Mouse (Mus musculus) ovary, adult 18-20 months (tissue): ENCODE data around the gene Grifin.

Experiments used
- DNase-seq: peaks from one replicate; pipeline ENCODE4 v3.0.0; 2022; ENCODE audit warnings: low spot score, mixed read lengths

Grifin gene

DNA sequence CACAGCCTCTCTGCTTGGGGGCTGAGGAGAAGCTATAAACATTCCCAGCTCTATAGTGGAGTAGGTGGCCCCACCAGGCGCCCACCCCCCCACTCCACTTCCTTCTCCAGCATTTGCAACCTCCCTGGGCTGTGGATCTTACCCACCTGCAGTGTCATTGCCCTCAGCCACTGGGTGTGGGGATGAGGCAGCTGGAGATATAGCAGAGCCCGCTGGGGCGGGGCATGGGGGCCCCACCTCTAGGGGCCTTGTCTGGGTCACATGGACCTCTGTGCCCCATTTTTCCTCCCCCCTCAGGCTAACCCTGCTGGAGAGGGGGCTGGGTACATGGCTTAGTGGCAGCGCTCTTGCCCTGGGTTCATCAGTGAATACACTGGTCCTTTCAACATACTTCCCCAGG is at the start of gene Grifin:
Gene Grifin (minus strand): TSS at position 176 of the 400 bp plus-strand sequence.
- DNase-seq, result no peak

DNA sequence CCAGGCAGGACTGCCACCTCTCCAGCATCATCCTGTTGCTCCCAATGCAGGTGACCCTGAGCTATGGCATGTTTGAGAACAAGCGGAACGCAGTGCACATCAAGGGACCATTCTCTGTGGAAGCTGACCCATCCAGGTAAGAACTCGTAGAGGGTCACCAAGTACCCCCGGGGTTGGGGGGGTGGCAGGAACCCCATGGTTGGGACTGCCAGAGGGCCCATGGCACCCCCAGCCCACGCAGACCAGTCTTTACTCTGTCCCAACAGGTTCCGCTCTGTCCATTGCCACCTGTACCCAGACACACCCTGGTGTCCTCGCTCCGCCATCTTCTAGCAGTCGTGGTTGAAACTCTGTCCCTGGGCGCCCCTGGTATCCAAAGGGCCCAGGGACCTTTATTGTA is 49.3 kb upstream of the Grifin start:
- no peak for DNase-seq

DNA sequence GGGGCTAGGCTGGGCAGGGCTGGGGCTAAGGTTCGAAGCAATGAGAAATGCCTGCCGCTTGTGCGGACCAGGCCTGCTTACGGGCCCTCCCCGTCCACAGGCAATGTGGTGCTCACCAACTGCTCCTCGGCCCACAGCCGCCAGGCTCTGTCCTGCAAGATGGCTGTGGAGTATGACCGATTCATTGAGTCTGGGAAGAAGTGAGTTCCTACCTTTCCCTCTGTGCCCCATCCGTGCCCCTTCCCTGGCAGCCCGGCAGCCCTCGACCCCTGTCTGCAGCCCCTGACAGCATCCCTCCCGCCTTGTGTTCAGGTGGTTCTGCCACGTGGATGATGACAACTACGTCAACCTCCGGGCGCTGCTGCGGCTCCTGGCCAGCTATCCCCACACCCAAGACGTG is 47.3 kb upstream of the Grifin start:
- DNase-seq, result no peak

DNA sequence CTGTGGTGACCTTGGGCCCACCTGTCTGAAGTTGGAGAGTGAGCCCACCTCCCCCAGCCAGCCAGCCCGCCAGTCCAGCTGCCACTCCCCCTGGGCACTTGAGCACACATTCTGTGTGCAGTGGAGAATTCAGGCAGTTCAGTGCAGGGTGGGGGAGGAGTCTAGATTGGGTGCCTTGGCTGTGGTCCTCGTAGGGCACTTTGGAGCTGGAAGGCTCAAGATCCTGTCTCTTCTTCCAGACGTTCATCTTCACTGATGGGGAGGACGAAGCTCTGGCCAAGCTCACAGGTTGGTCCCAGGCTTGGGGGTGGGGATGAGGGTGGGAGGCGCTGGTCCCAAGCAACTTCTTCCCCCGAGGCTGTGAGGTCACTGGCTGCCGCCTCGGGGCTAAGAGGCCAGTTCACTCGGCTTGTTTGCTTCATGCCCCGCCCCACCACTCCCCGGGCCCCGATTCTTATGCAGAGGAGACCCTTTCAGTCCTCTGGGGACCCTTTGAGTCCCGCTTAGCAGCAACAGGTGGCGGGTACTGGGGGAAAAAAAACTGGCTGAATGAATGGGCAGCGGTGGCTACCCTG is 46.8 kb upstream of the Grifin start:
- DNase-seq, result no peak

DNA sequence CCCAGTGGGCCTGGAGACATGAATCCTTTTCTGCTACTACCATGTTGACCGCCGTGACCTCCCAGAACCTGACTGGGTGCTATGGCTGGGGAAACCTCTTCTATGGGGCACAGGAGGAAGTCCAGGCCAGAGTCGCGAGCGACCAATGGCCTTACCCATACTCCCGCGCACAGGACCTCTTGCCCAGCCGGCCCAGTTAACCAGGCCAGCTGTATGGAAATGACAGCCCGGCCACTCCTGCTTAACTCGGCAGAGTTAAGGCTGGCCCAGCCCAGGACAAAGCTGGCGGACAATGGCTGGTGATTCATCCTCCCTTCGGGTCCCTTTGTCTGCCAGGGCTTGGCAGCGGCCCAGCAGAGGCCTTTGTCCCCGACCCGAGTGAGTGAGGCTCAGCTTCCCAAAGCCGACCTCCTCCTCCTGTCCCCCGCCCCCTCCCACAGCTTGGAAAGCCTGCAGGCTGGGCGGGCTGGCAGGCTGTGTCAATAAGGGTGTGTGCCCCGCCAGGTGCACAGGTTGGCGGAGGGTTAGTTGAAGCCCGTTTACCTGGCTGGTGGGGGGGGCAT is 46.2 kb upstream of the Grifin start:
- peak; percentile 68 for DNase-seq

DNA sequence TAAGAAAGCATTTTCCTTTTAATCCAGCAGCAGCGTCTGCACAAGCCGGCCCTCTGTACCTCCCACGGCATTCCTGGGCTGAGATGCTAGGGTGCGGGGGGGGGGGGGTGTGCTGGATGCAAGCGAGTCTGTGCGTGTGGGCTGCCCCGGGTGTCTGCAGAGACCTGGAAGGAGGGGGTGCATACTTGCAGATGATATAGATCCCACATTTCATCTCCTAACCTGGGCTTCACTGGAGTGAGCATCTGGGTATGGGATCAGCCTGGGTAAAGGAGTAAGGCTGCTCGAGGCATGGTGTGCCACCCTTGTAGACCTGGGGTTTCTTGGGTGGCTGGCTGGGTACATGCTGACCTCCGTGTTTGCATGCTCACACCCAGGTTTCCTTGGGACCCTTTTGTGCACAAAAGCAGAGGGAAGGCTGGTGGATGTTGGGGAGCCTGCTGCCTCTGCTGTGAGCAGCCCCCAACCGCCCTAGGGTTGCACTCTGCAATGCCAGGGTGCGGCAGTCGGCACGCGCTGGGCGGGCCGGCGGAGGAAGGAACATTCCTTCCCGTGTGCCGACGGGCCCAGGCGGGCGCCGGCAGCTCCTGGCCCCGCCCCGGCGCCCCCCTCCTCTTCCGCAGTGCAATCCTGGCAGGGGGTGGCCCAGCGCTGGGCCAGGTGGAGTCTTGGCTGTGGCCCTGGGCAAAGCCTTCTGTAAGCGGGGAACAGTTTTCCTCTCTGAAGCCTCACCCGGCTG is 45.6 kb upstream of the Grifin start:
- no peak for DNase-seq

DNA sequence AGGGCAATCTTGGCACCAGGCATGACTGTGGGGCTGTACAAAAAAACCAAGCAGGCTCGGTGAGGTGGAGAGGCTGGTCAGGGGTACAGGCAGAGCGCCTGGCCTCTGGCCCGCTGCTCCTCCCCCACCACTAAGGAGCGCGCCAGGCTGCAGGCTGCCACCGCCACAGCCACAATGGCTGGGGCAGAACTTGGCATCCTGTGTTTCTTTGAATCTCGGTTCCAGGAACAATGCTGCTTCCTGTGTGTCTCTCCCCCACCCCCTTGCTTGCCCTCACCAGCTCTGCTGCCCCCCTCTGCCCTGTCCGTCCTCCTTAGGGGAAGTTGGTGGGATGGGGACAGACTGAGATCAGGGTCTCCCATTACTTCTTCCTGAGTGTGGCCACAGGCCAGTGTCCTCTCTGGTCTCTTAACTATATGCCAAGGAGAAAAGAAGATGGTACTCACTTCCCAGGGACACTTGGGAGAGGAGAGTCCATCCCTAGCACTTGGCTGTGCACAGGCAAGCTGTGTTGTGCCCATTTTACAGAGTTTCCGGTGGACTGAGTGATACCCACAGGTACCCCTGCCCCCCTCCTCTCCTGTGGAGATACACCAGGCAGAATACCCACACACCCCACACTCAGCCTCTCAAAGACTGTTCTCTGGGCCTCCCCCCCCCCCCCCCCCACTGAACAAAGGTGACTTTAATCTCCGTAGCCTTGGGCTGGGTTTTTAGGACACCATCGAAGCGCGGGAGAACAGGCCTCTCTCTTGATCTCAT is 44.8 kb upstream of the Grifin start:
- DNase-seq, result no peak

DNA sequence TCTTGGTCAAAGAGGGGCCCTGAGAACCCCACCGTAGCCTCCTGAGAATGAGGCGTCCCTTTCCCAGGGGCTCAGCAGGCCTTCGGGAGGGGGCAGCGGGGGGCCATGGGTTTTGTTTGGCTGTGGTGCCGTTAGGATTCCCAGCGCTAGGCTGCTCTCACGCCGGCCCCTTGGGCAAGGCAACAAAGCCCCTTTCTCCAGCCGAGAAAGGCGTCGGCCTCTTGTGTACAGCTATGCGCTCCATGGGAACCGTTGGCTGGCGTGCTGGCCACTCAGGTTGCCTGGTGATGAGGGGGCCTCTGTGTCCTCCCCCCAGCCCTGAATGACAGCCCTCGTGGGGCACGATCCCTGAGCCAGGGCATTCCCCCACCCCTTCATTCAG is 43.8 kb upstream of the Grifin start:
- no peak for DNase-seq

DNA sequence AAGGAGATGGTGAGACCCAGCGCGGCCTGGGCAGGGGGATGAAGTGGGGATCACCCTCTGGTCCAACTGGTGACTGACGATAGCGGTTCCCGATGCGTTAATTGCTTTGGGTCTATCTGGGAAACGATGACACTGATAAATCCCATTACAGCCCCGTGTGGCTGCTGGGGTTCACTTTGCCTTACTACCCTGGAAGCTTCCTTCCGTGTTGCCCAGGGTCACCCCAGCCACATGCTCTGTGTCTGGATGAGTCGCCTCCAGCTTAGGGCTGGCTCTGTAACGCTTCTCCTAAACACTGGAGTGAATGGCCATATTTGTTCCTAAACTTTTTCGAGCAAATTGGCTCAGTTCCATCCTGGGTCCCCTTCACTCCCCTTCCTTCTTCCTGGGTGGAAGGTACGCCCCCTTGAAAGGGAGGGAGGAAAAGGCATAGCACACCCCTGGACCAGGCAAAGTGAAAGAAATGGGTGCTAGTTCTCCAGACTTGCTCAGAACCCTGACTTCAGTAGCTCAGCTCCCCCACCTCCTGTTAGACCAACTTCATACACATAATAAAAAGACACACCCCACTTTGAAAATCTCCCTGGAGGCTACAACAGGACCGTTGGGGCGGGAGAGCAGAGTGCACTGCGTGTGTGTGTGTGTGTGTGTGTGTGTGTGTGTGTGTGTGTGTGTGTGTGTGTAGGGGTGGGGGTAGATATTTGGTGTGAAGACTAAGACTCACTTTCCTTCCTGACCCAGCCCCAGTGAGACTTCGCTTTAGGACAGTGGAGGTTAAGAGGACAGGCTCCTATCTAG is 43.2 kb upstream of the Grifin start:
- DNase-seq, result no peak

DNA sequence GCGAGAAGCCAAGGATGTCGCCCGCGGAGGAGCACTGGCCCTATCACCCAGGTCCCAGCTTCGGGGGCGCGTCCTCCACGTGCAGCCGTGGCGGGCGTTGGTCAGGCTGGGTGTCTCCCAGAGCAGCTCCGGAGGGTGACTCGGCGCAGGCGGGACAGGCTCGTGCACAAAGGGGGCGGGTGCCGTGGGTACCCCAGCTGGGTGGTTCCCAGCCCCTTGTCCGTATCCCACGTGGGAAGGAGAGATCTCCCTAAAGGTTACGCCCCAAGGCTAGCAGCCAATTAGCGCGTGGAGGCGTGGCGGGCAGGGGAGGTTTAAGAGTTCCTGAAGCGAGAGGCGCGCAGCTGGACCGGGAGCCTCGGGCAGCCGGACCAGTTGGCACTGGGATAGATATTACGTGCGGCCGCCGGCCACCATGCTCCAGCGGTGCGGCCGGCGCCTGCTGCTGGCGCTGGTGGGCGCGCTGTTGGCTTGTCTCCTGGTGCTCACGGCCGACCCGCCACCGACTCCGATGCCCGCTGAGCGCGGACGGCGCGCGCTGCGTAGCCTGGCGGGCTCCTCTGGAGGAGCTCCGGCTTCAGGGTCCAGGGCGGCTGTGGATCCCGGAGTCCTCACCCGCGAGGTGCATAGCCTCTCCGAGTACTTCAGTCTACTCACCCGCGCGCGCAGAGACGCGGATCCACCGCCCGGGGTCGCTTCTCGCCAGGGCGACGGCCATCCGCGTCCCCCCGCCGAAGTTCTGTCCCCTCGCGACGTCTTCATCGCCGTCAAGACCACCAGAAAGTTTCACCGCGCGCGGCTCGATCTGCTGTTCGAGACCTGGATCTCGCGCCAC is 42.3 kb upstream of the Grifin start, which contains the start of gene Lfng:
Gene Lfng (plus strand): TSS at position 320 of the 835 bp plus-strand sequence.
- peak; percentile 76 for DNase-seq

DNA sequence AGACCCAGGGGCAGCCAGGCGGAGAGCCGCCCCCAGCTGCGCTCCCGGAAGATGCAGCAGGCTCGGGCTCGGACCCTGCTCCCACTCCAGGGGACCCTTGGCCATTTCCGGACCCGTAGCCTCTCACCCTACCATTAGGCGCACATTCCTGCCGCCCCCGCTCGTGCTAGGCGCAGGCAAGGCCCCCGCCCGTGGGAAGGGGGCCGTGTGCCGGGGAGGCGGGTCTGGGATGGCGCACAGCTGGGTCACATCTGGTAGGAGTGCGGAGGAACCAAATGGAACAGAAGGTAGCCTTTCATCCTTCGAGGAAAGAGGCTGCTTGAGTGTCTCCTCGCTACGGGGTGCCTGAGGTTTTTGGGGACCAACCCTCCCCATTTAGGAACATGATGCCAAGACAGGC is 41.5 kb upstream of the Grifin start:
- DNase-seq, result no peak

DNA sequence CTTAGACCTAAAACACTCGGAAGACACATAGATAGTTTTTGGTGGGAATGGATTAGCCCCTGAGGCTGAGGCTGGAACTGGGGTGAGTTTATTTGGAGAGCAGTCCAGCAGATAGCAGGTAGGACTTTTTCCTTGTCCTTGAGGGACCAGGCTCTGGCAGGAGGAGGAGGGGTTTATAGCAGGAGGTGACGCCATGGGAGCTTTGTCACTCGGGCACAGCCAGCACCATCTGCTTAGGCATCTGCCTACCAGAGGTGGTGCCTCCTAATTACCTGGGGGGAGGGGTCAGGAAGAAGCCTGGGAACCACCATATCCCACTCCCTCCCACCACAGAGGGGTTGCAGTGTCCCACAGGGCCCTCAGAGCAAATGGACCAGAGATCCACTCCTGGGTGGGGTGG is 40.4 kb upstream of the Grifin start:
- no peak for DNase-seq

DNA sequence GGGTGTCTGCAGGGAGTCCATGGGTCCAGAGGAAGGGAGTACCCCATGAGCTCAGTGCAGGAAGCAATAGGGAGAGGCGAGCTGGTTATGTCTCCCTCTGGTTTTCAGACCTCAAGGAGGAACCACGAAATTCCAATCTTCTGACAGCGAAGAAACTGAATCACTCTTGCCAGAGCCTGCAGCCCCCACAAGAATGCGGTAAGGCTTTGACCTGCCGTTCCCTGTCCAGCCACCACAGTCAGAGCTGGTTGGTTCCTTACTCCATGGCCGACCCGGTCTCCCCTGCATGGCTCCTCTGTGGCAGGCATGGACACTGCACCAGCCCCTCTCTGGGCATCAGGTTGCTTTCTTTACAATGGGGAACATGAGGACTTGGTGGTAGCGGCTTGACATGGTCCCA is 39.5 kb upstream of the Grifin start:
- no peak for DNase-seq

DNA sequence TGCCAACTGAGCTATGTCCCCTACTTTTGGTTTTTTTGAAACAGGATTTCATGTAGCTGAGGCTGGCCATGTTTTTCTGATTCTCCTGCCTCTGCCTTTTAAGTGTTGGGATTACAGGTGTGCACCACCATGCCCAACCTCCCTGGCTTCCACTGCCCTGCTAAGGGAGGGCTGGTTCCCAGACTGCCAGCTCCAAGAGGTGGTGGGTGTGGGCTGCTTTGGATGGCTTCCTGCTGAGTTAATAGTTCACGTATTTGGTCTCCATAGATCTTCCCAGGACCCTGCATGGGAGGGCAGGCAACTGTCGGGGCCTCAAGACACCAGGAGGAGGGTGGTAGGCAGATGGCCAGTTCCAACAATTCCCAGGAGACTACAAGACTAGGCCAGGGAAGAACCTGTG is 37.7 kb upstream of the Grifin start:
- no peak for DNase-seq

DNA sequence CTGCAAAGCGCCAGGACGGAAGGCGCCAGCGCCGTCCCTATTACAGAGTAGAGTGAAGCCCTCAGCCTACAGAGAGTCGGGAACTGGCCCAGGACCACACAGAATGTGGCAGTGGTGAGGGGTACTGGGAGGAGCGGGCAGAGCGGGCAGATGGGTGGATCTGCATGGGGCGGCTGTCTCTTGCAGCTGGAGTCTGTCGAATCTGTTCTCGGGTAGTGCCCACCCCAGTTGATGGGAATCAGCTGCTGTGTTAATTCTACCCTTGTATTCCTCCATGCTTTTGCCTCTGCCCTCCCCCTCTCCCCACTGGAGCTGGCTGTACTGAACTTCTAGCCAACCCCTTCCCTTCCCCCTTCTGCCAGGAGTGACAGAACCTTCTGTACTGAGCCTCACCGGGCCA is 36.8 kb upstream of the Grifin start:
- no peak for DNase-seq

DNA sequence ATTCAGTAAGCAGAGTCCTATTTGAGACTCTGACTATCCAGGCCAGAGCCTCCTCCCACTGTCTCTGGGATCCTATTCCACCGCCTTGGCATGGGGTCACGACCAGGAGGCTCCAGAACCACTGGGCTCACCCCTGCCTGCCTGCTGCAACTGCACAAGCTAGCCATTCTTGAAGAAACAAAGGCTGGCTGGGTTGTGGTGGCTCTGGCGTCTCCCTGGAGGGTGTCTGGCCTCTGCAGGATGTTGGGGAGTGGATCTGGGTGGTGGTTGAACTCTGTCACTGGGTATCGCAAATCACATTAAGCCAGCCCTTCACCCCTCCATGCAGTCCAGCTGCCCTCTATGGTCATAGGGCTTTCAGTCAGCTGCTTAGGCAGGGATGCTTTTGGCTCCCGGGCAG is 35.1 kb upstream of the Grifin start:
- no peak for DNase-seq

DNA sequence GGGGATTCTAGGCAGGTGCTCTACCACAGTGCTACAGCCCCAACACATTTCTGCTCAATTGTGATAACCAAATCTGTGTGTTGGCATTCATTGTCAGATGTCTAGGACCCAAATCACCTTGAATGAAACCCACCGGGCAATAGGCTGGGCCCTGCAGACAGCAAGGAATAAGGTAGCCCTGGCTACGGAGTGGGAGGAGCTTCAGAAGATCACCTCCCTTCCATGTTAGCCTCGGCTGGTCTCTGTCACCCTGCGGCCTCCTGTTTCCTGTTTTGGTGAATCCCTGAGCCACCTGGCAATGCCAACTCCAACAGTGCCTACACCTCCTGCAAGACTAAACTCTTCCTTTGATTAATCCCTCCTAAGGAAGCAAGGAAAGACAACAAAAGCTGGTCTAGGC is 32.9 kb upstream of the Grifin start:
- DNase-seq, result no peak

DNA sequence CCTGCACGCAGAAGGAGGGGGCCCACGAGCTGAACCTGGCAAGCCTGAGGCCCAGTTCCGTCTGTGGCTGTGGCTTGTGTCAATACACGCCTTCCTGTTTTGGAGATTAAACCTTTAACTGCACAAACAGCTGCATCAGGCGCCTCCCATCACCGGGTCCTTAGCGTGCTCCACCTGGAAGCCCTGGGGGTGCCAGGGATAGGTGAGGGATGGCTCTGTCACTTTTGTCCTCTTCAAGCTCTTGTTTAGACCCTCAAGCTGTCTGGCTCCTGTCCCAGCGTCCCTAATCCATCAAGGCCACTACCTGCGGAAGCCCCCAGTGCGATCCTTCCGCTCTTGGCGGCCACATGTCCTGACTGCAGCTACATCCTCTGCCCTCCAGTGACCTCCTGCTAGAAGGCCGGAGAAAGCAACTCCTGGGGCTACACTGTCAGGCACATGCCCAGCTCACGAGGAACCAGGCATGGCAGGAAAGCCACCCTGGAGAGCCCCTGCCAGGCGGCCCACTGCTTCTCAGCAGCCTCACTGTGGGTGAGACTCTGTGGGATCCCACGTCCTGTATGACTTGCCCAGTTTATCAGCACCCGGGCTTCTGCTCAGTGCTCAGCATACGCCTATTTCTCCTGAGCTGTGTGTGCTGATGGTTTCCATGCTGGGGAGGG is 32.2 kb upstream of the Grifin start:
- no peak for DNase-seq

DNA sequence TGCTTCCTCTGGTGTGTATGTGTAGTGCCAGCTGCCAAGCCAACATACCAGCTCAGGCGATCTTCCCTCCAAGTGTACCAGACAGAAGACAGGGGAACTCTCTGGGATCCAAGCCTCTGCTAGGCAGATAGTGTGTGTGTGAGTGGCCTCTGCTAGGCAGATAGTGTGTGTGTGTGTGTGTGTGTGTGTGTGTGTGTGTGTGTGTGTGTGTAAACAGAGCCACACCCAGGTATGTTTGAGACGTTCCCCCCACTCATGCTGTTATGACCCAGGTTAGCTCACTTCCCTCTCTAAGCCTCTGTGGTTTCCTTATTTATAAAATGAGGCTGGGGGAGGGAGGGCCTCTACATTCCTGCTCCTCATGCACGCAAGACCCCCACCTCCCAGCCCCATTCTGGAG is 31.6 kb upstream of the Grifin start:
- DNase-seq, result no peak

DNA sequence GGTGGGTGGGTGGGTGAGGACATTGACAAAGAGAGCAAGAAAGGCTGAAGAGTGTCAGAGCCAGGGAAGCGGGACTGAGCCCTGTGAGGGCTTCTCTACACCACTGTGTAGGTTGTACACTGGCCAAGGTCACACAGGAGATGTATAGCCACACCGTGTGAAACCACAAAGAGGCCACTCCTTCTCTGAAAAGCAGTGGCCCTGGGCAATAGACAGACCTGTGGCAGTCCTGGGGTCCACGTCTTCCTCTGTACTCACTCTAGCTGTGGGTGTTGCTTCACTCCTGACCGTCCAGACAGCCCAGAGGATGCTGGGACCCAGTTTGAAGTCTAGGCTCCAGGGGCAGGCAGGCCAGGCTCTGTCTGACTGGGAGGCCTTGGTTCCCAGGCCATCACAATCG is 30.0 kb upstream of the Grifin start:
- no peak for DNase-seq
